Mouse (Mus musculus): Measurements from ENCODE around the gene Eapp. TPM values are rescaled to one million over a fixed set of nuclear protein-coding genes. Genes with fewer than 3 reads are reported as not detected.

Eapp gene
- polyA plus RNA-seq, 1 experiment from 2014 or later = 59.9 TPM

- no peak overlapping the region for H3K4me3 ChIP-seq (ENCODE audit: low read length)
- H3K4me2 ChIP-seq (replicated peaks; ENCODE audit: low read depth, low read length) = no peak overlapping the region
- no peak overlapping the region for H3K9ac ChIP-seq (ENCODE audit: low read depth, low read length)
- peaks cover 18% of the 10 kb centered on the region; the same call in 1 of the 2 replicates for H3K4me1 ChIP-seq (ENCODE audit: control insufficient read depth, insufficient read depth, low read length)
- H3K36me3 ChIP-seq (ENCODE audit: control insufficient read depth, insufficient read depth, low read length) = no peaks in the 10 kb centered on the region
- H3K27me3 ChIP-seq (ENCODE audit: control insufficient read depth, insufficient read depth, low read length) = no peaks in the 10 kb centered on the region
- 78% methylated on average over 7 of the region's 7 CpGs for WGBS
- H3K27ac ChIP-seq (ENCODE audit: low read depth, low read length) = no peak overlapping the region
- no peak for ATAC-seq (ENCODE audit: low FRiP score, low TSS enrichment)
- no peaks in the 10 kb centered on the region for H3K9me3 ChIP-seq (ENCODE audit: control insufficient read depth, low read length)
These were observed 37.1 kb downstream of the Eapp start for GRCm38 (mm10) chr12:54658425-54659092.

- Histone ChIP-seq H3K9ac (ENCODE audit: low read depth, low read length) (no peak overlapping the region), H3K4me3 (ENCODE audit: low read length) (no peak overlapping the region), H3K9me3 (ENCODE audit: control insufficient read depth, low read length) (no peaks in the 10 kb centered on the region), H3K36me3 (ENCODE audit: control insufficient read depth, insufficient read depth, low read length) (no peaks in the 10 kb centered on the region), H3K27me3 (ENCODE audit: control insufficient read depth, insufficient read depth, low read length) (no peaks in the 10 kb centered on the region), H3K4me1 (ENCODE audit: control insufficient read depth, insufficient read depth, low read length) (peaks cover 20% of the 10 kb centered on the region; the same call in 1 of the 2 replicates), H3K27ac (ENCODE audit: low read depth, low read length) (no peak overlapping the region), H3K4me2 (replicated peaks; ENCODE audit: low read depth, low read length) (no peak overlapping the region)
- no peak for ATAC-seq (ENCODE audit: low FRiP score, low TSS enrichment)
- 88% methylated on average over 5 of the region's 5 CpGs for WGBS
These were observed 37.7 kb downstream of the Eapp start for GRCm38 (mm10) chr12:54657951-54658350.

- peak overlapping the region; percentile 57; the same call in 1 of the 2 replicates for H3K9ac ChIP-seq (ENCODE audit: low read depth, low read length)
- no peak overlapping the region for H3K27ac ChIP-seq (ENCODE audit: low read depth, low read length)
- no peaks in the 10 kb centered on the region for H3K36me3 ChIP-seq (ENCODE audit: control insufficient read depth, insufficient read depth, low read length)
- no peaks in the 10 kb centered on the region for H3K9me3 ChIP-seq (ENCODE audit: control insufficient read depth, low read length)
- no peaks in the 10 kb centered on the region for H3K27me3 ChIP-seq (ENCODE audit: control insufficient read depth, insufficient read depth, low read length)
- WGBS = 57% methylated on average over 2 of the region's 2 CpGs
- H3K4me3 ChIP-seq (ENCODE audit: low read length) = no peak overlapping the region
- ATAC-seq (ENCODE audit: low FRiP score, low TSS enrichment) = no peak
- H3K4me1 ChIP-seq (ENCODE audit: control insufficient read depth, insufficient read depth, low read length) = peaks cover 24% of the 10 kb centered on the region; the same call in 1 of the 2 replicates
- H3K4me2 ChIP-seq (replicated peaks; ENCODE audit: low read depth, low read length) = peak overlapping the region; percentile 78
These were observed 38.5 kb downstream of the Eapp start for GRCm38 (mm10) chr12:54657226-54657625.

GRCm38 (mm10) chr12:54656396-54657171, 39.1 kb downstream of the Eapp start, which contains the start of gene Sptssa:
Sptssa (minus strand) TSS chr12:54656573.
- peak within 1 kb of the TSS; percentile 78 for H3K4me2 ChIP-seq (replicated peaks; ENCODE audit: low read depth, low read length)
- H3K9me3 ChIP-seq (ENCODE audit: control insufficient read depth, low read length) = no peaks in the 10 kb centered on the region
- WGBS = 8% methylated on average over 49 of the region's 53 CpGs
- H3K27me3 ChIP-seq (ENCODE audit: control insufficient read depth, insufficient read depth, low read length) = no peaks in the 10 kb centered on the region
- H3K4me3 ChIP-seq (ENCODE audit: low read length) = peak within 1 kb of the TSS; percentile 77
- H3K9ac ChIP-seq (ENCODE audit: low read depth, low read length) = peak within 1 kb of the TSS; percentile 81
- H3K36me3 ChIP-seq (ENCODE audit: control insufficient read depth, insufficient read depth, low read length) = no peaks in the 10 kb centered on the region
- peaks cover 28% of the 10 kb centered on the region; the same call in 1 of the 2 replicates for H3K4me1 ChIP-seq (ENCODE audit: control insufficient read depth, insufficient read depth, low read length)
- peak; percentile 99 for ATAC-seq (ENCODE audit: low FRiP score, low TSS enrichment)
- H3K27ac ChIP-seq (ENCODE audit: low read depth, low read length) = peak within 1 kb of the TSS; percentile 85

GRCm38 (mm10) chr12:54656039-54656395, 39.7 kb downstream of the Eapp start:
- peaks cover 28% of the 10 kb centered on the region; the same call in 1 of the 2 replicates for H3K4me1 ChIP-seq (ENCODE audit: control insufficient read depth, insufficient read depth, low read length)
- peak overlapping the region; percentile 85 for H3K27ac ChIP-seq (ENCODE audit: low read depth, low read length)
- under 1% methylated on average over 22 of the region's 22 CpGs for WGBS
- H3K36me3 ChIP-seq (ENCODE audit: control insufficient read depth, insufficient read depth, low read length) = no peaks in the 10 kb centered on the region
- H3K9me3 ChIP-seq (ENCODE audit: control insufficient read depth, low read length) = no peaks in the 10 kb centered on the region
- H3K9ac ChIP-seq (ENCODE audit: low read depth, low read length) = peak overlapping the region; percentile 81
- peak overlapping the region; percentile 77 for H3K4me3 ChIP-seq (ENCODE audit: low read length)
- H3K27me3 ChIP-seq (ENCODE audit: control insufficient read depth, insufficient read depth, low read length) = no peaks in the 10 kb centered on the region
- no peak for ATAC-seq (ENCODE audit: low FRiP score, low TSS enrichment)
- H3K4me2 ChIP-seq (replicated peaks; ENCODE audit: low read depth, low read length) = peak overlapping the region; percentile 65

- Histone ChIP-seq H3K36me3 (ENCODE audit: control insufficient read depth, insufficient read depth, low read length) (peaks cover 2% of the 10 kb centered on the region; the same call in 1 of the 2 replicates), H3K4me3 (ENCODE audit: low read length) (peak overlapping the region; percentile 77), H3K4me1 (ENCODE audit: control insufficient read depth, insufficient read depth, low read length) (peaks cover 28% of the 10 kb centered on the region; the same call in 1 of the 2 replicates), H3K4me2 (replicated peaks; ENCODE audit: low read depth, low read length) (peak overlapping the region; percentile 65), H3K27ac (ENCODE audit: low read depth, low read length) (peak overlapping the region; percentile 85), H3K9ac (ENCODE audit: low read depth, low read length) (peak overlapping the region; percentile 81), H3K27me3 (ENCODE audit: control insufficient read depth, insufficient read depth, low read length) (no peaks in the 10 kb centered on the region), H3K9me3 (ENCODE audit: control insufficient read depth, low read length) (no peaks in the 10 kb centered on the region)
- WGBS = 24% methylated on average over 16 of the region's 16 CpGs
- ATAC-seq (ENCODE audit: low FRiP score, low TSS enrichment) = no peak
These were observed 40.2 kb downstream of the Eapp start for GRCm38 (mm10) chr12:54655292-54656038.

GRCm38 (mm10) chr12:54654741-54655140, 41.0 kb downstream of the Eapp start:
- WGBS = 90% methylated on average over 1 of the region's 1 CpGs
- 0 out of 2 replicates have a peak overlapping the region, but pooled peaks have one; percentile 18 for H3K9ac ChIP-seq (ENCODE audit: low read depth, low read length)
- no peaks in the 10 kb centered on the region for H3K9me3 ChIP-seq (ENCODE audit: control insufficient read depth, low read length)
- H3K4me2 ChIP-seq (replicated peaks; ENCODE audit: low read depth, low read length) = peak overlapping the region; percentile 65
- no peak for ATAC-seq (ENCODE audit: low FRiP score, low TSS enrichment)
- H3K4me1 ChIP-seq (ENCODE audit: control insufficient read depth, insufficient read depth, low read length) = peaks cover 28% of the 10 kb centered on the region; the same call in 1 of the 2 replicates
- H3K36me3 ChIP-seq (ENCODE audit: control insufficient read depth, insufficient read depth, low read length) = peaks cover 6% of the 10 kb centered on the region; the same call in 1 of the 2 replicates
- peak overlapping the region; percentile 77 for H3K4me3 ChIP-seq (ENCODE audit: low read length)
- H3K27ac ChIP-seq (ENCODE audit: low read depth, low read length) = no peak overlapping the region
- H3K27me3 ChIP-seq (ENCODE audit: control insufficient read depth, insufficient read depth, low read length) = no peaks in the 10 kb centered on the region

- no peaks in the 10 kb centered on the region for H3K9me3 ChIP-seq (ENCODE audit: control insufficient read depth, low read length)
- ATAC-seq (ENCODE audit: low FRiP score, low TSS enrichment) = no peak
- H3K4me2 ChIP-seq (replicated peaks; ENCODE audit: low read depth, low read length) = peak overlapping the region; percentile 65
- H3K36me3 ChIP-seq (ENCODE audit: control insufficient read depth, insufficient read depth, low read length) = peaks cover 6% of the 10 kb centered on the region; the same call in 1 of the 2 replicates
- 55% methylated on average over 4 of the region's 4 CpGs for WGBS
- peaks cover 28% of the 10 kb centered on the region; the same call in 1 of the 2 replicates for H3K4me1 ChIP-seq (ENCODE audit: control insufficient read depth, insufficient read depth, low read length)
- H3K27ac ChIP-seq (ENCODE audit: low read depth, low read length) = no peak overlapping the region
- H3K9ac ChIP-seq (ENCODE audit: low read depth, low read length) = no peak overlapping the region
- no peak overlapping the region for H3K4me3 ChIP-seq (ENCODE audit: low read length)
- H3K27me3 ChIP-seq (ENCODE audit: control insufficient read depth, insufficient read depth, low read length) = no peaks in the 10 kb centered on the region
These were observed 41.6 kb downstream of the Eapp start for GRCm38 (mm10) chr12:54654141-54654540.
